Mouse (Mus musculus): Measurements from ENCODE around the gene Dyrk4. TPM values are rescaled to one million over a fixed set of nuclear protein-coding genes. Genes with fewer than 3 reads are reported as not detected.

Dyrk4 gene
- total and polyA plus RNA-seq, 3 experiments: 0.08 TPM; not detected in 2

DNA sequence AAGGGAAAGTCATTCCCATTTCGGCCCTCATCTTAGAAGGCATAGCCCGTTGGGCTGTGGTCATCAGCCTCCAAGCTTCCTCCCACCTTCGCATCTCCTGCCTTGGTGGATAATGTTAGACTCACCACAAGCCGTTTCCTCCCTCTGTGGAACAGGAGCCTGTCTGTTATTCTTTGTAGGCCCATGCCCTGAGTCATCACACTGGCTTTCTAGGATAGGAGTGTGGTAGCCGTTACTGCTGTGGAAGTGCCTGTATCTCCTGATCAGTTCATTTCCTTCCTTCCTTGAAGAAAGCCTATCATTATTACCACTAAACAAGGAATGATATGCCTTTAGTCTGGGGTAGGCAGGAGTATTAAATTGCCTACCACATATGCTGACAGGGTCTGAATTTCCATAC, 41.1 kb upstream of the Dyrk4 start (continued):
- peak; percentile 55 for TF ChIP-seq GATA1 (IDR thresholded peaks at IDR 0.05; ENCODE audit: low read depth, low read length)
- TF ChIP-seq TAL1 (IDR thresholded peaks at IDR 0.05; ENCODE audit: low read length): peak; percentile 87
- TF ChIP-seq MXI1 (IDR thresholded peaks at IDR 0.05; ENCODE audit: low read depth, low read length): no peak
- no peak for TF ChIP-seq MEF2A (IDR thresholded peaks at IDR 0.05; ENCODE audit: extremely low read depth, insufficient replicate concordance, low read depth, low read length, poor library complexity, severe bottlenecking)
- no peak for TF ChIP-seq KAT2A (conservative IDR thresholded peaks at IDR 0.05; ENCODE audit: low read depth, low read length)

DNA sequence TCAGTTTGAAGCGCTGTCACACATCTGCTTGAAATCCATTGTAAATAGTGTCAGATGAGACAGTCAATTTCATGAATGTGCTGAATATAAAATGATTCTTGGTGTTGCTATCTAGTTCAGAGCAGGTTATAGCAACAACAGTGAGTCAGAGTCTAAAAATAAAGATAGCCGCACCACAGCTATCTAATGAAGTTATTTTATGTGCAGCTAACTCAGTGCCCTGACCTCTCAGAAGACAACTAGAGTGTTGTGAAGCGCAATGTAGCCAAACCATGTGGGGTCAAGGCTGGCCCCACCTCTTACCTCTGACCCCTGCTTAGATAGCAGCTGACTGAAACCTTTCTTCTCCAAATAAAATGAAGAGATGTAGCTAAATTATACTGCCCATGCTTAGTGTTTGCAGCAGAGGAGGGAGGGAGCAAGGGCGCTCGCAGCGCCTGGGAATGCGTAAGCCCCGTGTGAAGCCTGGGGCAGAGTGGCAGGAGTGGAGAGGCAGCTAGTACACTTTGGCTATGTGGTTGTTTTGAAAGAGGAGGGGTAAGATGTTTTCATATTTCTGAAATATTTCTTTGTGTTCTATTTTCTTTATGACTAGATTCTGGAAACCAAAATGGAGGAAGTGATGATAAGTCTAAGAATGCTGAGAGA, 39.9 kb upstream of the Dyrk4 start:
- Histone ChIP-seq H3K9me3 (replicated peaks; ENCODE audit: insufficient read depth, low read length) (no peaks in the 10 kb centered on the region), H3K4me1 (ENCODE audit: control insufficient read depth in 1 of 2, insufficient read depth in 2 of 2, low read length in 2 of 2) (peaks cover 0 to 3% of the 10 kb centered on the region in 2 experiments; a peak in 2 of 4 replicates), H3K79me2 (ENCODE audit: control insufficient read depth, insufficient read depth, low read length, poor library complexity) (no peaks in the 10 kb centered on the region), H3K9ac (ENCODE audit: control insufficient read depth, low read depth, low read length, poor library complexity, severe bottlenecking) (no peak overlapping the region), H3K4me3 (ENCODE audit: control insufficient read depth in 1 of 2, insufficient read depth in 1 of 2, low read depth in 2 of 2, low read length in 2 of 2) (no peak overlapping the region), H3K27ac (ENCODE audit: control insufficient read depth, low read depth, low read length) (peak overlapping the region; percentile 76), H3K36me3 (ENCODE audit: control insufficient read depth in 1 of 2, insufficient read depth in 2 of 2, low read length in 2 of 2) (peaks cover 3 to 8% of the 10 kb centered on the region in 2 experiments), H3K27me3 (ENCODE audit: control insufficient read depth in 1 of 2, insufficient read depth in 2 of 2, low read length in 2 of 2) (no peaks in the 10 kb centered on the region)
- peak; percentile 17 for DNase-seq (ENCODE audit: low read depth, low spot score)
- TF ChIP-seq MXI1 (IDR thresholded peaks at IDR 0.05; ENCODE audit: low read depth, low read length) (no peak), TAL1 (IDR thresholded peaks at IDR 0.05; ENCODE audit: low read length) (peak; percentile 54)

DNA sequence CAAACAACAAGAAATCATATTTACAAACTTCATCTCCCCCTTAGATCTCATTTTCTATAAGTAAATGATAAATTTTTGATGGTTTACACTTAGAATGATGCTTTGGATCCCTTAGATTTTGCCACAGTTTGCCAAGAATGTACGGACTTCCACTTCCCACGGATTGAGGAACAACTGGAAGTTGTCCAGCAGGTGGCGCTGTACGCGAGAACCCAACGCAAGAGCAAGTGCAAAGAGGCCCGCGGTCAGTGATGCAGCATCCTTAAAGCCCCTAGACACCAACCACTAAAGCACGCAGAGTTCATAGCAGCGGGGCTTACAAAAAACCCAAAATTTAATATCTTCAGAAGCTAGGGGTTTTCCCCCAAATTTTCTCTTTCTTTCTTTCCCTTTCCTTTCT, 34.1 kb upstream of the Dyrk4 start:
- DNase-seq (ENCODE audit: low read depth, low spot score): peak; percentile 84
- H3K9me3 ChIP-seq (replicated peaks; ENCODE audit: insufficient read depth, low read length): no peaks in the 10 kb centered on the region
- H3K27ac ChIP-seq (ENCODE audit: control insufficient read depth, low read depth, low read length): no peak overlapping the region
- H3K79me2 ChIP-seq (ENCODE audit: control insufficient read depth, insufficient read depth, low read length, poor library complexity): no peaks in the 10 kb centered on the region
- no peak overlapping the region for H3K9ac ChIP-seq (ENCODE audit: control insufficient read depth, low read depth, low read length, poor library complexity, severe bottlenecking)
- no peaks in the 10 kb centered on the region for H3K4me1 ChIP-seq (ENCODE audit: control insufficient read depth in 1 of 2, insufficient read depth in 2 of 2, low read length in 2 of 2)
- peaks cover 0 to 1% of the 10 kb centered on the region in 2 experiments; a peak in 1 of 4 replicates for H3K36me3 ChIP-seq (ENCODE audit: control insufficient read depth in 1 of 2, insufficient read depth in 2 of 2, low read length in 2 of 2)
- H3K4me3 ChIP-seq (ENCODE audit: control insufficient read depth in 1 of 2, insufficient read depth in 1 of 2, low read depth in 2 of 2, low read length in 2 of 2): no peak overlapping the region
- H3K27me3 ChIP-seq (ENCODE audit: control insufficient read depth in 1 of 2, insufficient read depth in 2 of 2, low read length in 2 of 2): no peaks in the 10 kb centered on the region
- TF ChIP-seq GATA1 (IDR thresholded peaks at IDR 0.05; ENCODE audit: low read depth, low read length) (no peak), SMC3 (IDR thresholded peaks at IDR 0.05; ENCODE audit: low read depth, low read length) (peak; percentile 85), CTCF (IDR thresholded peaks at IDR 0.05 in 2 of 3, conservative IDR thresholded peaks at IDR 0.05 in 1 of 3; ENCODE audit: control insufficient read depth in 1 of 3, insufficient read depth in 1 of 3, low read depth in 2 of 3, low read length in 3 of 3, poor library complexity in 1 of 3, severe bottlenecking in 1 of 3) (peak; percentile 68 to 94 (median 86)), JUND (IDR thresholded peaks at IDR 0.05; ENCODE audit: low read depth, low read length) (no peak), CHD1 (IDR thresholded peaks at IDR 0.05; ENCODE audit: low read depth, low read length) (no peak), RAD21 (IDR thresholded peaks at IDR 0.05; ENCODE audit: low read depth, low read length) (peak; percentile 54), NELFE (IDR thresholded peaks at IDR 0.05; ENCODE audit: low read depth, low read length) (no peak), NRF1 (IDR thresholded peaks at IDR 0.05; ENCODE audit: insufficient read depth, low read depth, low read length, poor library complexity, severe bottlenecking) (no peak), TCF12 (IDR thresholded peaks at IDR 0.05; ENCODE audit: low read depth, low read length) (no peak), MAZ (IDR thresholded peaks at IDR 0.05; ENCODE audit: low read depth, low read length) (no peak), POLR2AphosphoS2 (IDR thresholded peaks at IDR 0.05; ENCODE audit: low read length) (no peak), HCFC1 (IDR thresholded peaks at IDR 0.05; ENCODE audit: low read depth, low read length) (no peak), BHLHE40 (IDR thresholded peaks at IDR 0.05; ENCODE audit: borderline replicate concordance, low read depth, low read length) (no peak), MYB (IDR thresholded peaks at IDR 0.05; ENCODE audit: low read depth, low read length) (no peak), E2F4 (IDR thresholded peaks at IDR 0.05; ENCODE audit: borderline replicate concordance, low read depth, low read length) (no peak), TAL1 (IDR thresholded peaks at IDR 0.05; ENCODE audit: low read length) (no peak), SIN3A (IDR thresholded peaks at IDR 0.05; ENCODE audit: low read length) (no peak), KAT2A (conservative IDR thresholded peaks at IDR 0.05; ENCODE audit: low read depth, low read length) (no peak), RCOR1 (IDR thresholded peaks at IDR 0.05; ENCODE audit: low read depth, low read length) (no peak), ZC3H11A (IDR thresholded peaks at IDR 0.05; ENCODE audit: low read depth, low read length) (peak; percentile 34; the same call in 1 of the 2 replicates), ETS1 (IDR thresholded peaks at IDR 0.05; ENCODE audit: low read depth, low read length) (no peak), ZNF384 (IDR thresholded peaks at IDR 0.05; ENCODE audit: low read depth, low read length) (no peak), MAX (IDR thresholded peaks at IDR 0.05; ENCODE audit: low read length) (no peak), EP300 (IDR thresholded peaks at IDR 0.05; ENCODE audit: low read depth in 1 of 2, low read length in 2 of 2) (no peak), CHD2 (IDR thresholded peaks at IDR 0.05; ENCODE audit: low read length) (no peak), UBTF (IDR thresholded peaks at IDR 0.05; ENCODE audit: borderline replicate concordance, insufficient read depth, low read depth, low read length) (no peak)
